ENCODE assay signal across 8 mouse cellular contexts in genomic region chr2:122146687-122147086, GRCm38 (mm10). TPM values are rescaled to one million over a fixed set of nuclear protein-coding genes. Genes with fewer than 3 reads are reported as not detected.
A peak's percentile ranks its signal among the peaks of the same experiment; 100 is the strongest.
DNase-seq lines count a peak whose midpoint lies in the region; ATAC-seq and TF ChIP-seq lines count a peak whose summit lies in the region.
"Had no signal": no experiment of that assay in that cellular context is flagged by ENCODE, and none has a peak within 500 bp of the region (broad histone marks: within the 10 kb centered on the region; RNA-seq: fewer than 3 reads in every experiment).

No protein-coding gene starts in this region.

- no peaks in the 10 kb centered on the region for H3K9me3 ChIP-seq in heart, embryonic 12.5 days (replicated peaks)
- no peaks in the 10 kb centered on the region for H3K9me3 ChIP-seq in midbrain, postnatal 0 days (ENCODE audit: low read length)

- 0 out of 2 replicates have a peak overlapping the region, but pooled peaks have one; percentile 15 for H3K4me2 ChIP-seq in heart, embryonic 12.5 days
- H3K4me2 ChIP-seq in midbrain, postnatal 0 days (ENCODE audit: low read depth, low read length, poor library complexity, severe bottlenecking), result no peak overlapping the region

- peak overlapping the region; percentile 51; the same call in 1 of the 2 replicates for H3K27ac ChIP-seq in heart, embryonic 12.5 days (ENCODE audit: poor library complexity, severe bottlenecking)
- no peak overlapping the region for H3K27ac ChIP-seq in midbrain, postnatal 0 days (ENCODE audit: low read depth, low read length)

- no peak for ATAC-seq in heart, embryonic 12.5 days (ENCODE audit: insufficient number of reproducible peaks, low FRiP score)
- peak; percentile 36 for ATAC-seq in monocyte, adult 5-6 weeks (replicated peaks; ENCODE audit: insufficient number of reproducible peaks, low FRiP score, low TSS enrichment, poor library complexity, severe bottlenecking)
- ATAC-seq in midbrain, postnatal 0 days (ENCODE audit: low FRiP score), result no peak

- no peak for TF ChIP-seq CTCF in midbrain, postnatal 0 days (IDR thresholded peaks at IDR 0.05)

- no peak overlapping the region for H3K9ac ChIP-seq in heart, embryonic 12.5 days
- no peak overlapping the region for H3K9ac ChIP-seq in midbrain, postnatal 0 days (replicated peaks; ENCODE audit: low read length, poor library complexity, severe bottlenecking)

- no peaks in the 10 kb centered on the region for H3K27me3 ChIP-seq in heart, embryonic 12.5 days (replicated peaks)
- H3K27me3 ChIP-seq in midbrain, postnatal 0 days (ENCODE audit: insufficient read depth, low read length), result no peaks in the 10 kb centered on the region

- WGBS in heart, embryonic 12.5 days, result 57% methylated on average over 6 of the region's 6 CpGs
- 66% methylated on average over 6 of the region's 6 CpGs for WGBS in midbrain, postnatal 0 days

- H3K36me3 ChIP-seq in heart, embryonic 12.5 days, result peaks cover 5% of the 10 kb centered on the region
- H3K36me3 ChIP-seq in midbrain, postnatal 0 days (ENCODE audit: insufficient read depth, low read length), result no peaks in the 10 kb centered on the region

- H3K4me1 ChIP-seq in heart, embryonic 12.5 days (replicated peaks), result peaks cover 17% of the 10 kb centered on the region
- H3K4me1 ChIP-seq in midbrain, postnatal 0 days (ENCODE audit: insufficient read depth, low read length), result no peaks in the 10 kb centered on the region

- no peak overlapping the region for H3K4me3 ChIP-seq in heart, embryonic 12.5 days
- no peak overlapping the region for H3K4me3 ChIP-seq in midbrain, postnatal 0 days (ENCODE audit: low read depth, low read length)

- peak; percentile 63 for DNase-seq in layer of hippocampus, adult 9-11 months
- no peak for DNase-seq in layer of hippocampus, adult 9-10 months (ENCODE audit: low spot score)
- peak; percentile 35 for DNase-seq in adipocyte (ENCODE audit: low spot score)
- no peak for DNase-seq in midbrain, postnatal 0 days (ENCODE audit: low spot score)
- no peak for DNase-seq in layer of hippocampus, postnatal 36 days

RNA-seq across cellular contexts. Expression of gene B2m, which starts 0.8 kb away (rescaled TPM):
- 246 and 247 TPM in 2 replicates for polyA plus RNA-seq in heart, embryonic 12.5 days (2016; fragmentation: Nextera tagmentation; extraction: Ambion mirVana)
- total RNA-seq in monocyte, adult 5-6 weeks (2017), result 4,524 to 5,565 TPM (median 5,404 TPM) in 3 replicates
- total RNA-seq in midbrain, postnatal 0 days (2014; rRNA removed), result 106 and 108 TPM in 2 replicates
- polyA plus RNA-seq in midbrain, postnatal 0 days (2015; fragmentation: Nextera tagmentation; extraction: Ambion mirVana), result 147 and 161 TPM in 2 replicates
- total RNA-seq in layer of hippocampus, postnatal 36 days (2021), result 100 to 1,000 TPM in 1 of 2 experiments, 10 to 100 TPM in 1; 99.2 to 107 TPM

RNA-seq across cellular contexts. Expression of gene Trim69, which starts 13.8 kb away (rescaled TPM):
- 0.10 TPM in 1 of 2 replicates, not detected in the other for polyA plus RNA-seq in heart, embryonic 12.5 days (2016; fragmentation: Nextera tagmentation; extraction: Ambion mirVana)
- not detected in 3 replicates for total RNA-seq in monocyte, adult 5-6 weeks (2017)
- total RNA-seq in midbrain, postnatal 0 days (2014; rRNA removed), result not detected in 2 replicates
- polyA plus RNA-seq in midbrain, postnatal 0 days (2015; fragmentation: Nextera tagmentation; extraction: Ambion mirVana), result not detected in 2 replicates
- total RNA-seq in layer of hippocampus, postnatal 36 days (2021), result not detected

RNA-seq across cellular contexts. Expression of gene Spg11, which starts 28.5 kb away (rescaled TPM):
- 8.3 and 8.8 TPM in 2 replicates for polyA plus RNA-seq in heart, embryonic 12.5 days (2016; fragmentation: Nextera tagmentation; extraction: Ambion mirVana)
- total RNA-seq in monocyte, adult 5-6 weeks (2017), result 20.2 to 28.8 TPM (median 21.4 TPM) in 3 replicates
- total RNA-seq in midbrain, postnatal 0 days (2014; rRNA removed), result 20.1 and 25.3 TPM in 2 replicates
- 4.0 and 4.9 TPM in 2 replicates for polyA plus RNA-seq in midbrain, postnatal 0 days (2015; fragmentation: Nextera tagmentation; extraction: Ambion mirVana)
- total RNA-seq in layer of hippocampus, postnatal 36 days (2021), result 10 to 100 TPM; 15.2 to 16.5 TPM

RNA-seq across cellular contexts. Expression of gene Patl2, which starts 39.3 kb away (rescaled TPM):
- polyA plus RNA-seq in heart, embryonic 12.5 days (2016; fragmentation: Nextera tagmentation; extraction: Ambion mirVana), result not detected in 2 replicates
- not detected in 3 replicates for total RNA-seq in monocyte, adult 5-6 weeks (2017)
- 0.16 TPM in 1 of 2 replicates, not detected in the other for total RNA-seq in midbrain, postnatal 0 days (2014; rRNA removed)
- polyA plus RNA-seq in midbrain, postnatal 0 days (2015; fragmentation: Nextera tagmentation; extraction: Ambion mirVana), result 0.06 TPM in 1 of 2 replicates, not detected in the other
- total RNA-seq in layer of hippocampus, postnatal 36 days (2021), result under 1 TPM in 1 of 2 experiments, not detected in 1; 0.12 TPM

RNA-seq across cellular contexts. Expression of gene Terb2, which starts 39.4 kb away (rescaled TPM):
- not detected in 2 replicates for polyA plus RNA-seq in heart, embryonic 12.5 days (2016; fragmentation: Nextera tagmentation; extraction: Ambion mirVana)
- total RNA-seq in monocyte, adult 5-6 weeks (2017), result 1.0 TPM in 1 of 3 replicates, not detected in the others
- total RNA-seq in midbrain, postnatal 0 days (2014; rRNA removed), result not detected in 2 replicates
- not detected in 2 replicates for polyA plus RNA-seq in midbrain, postnatal 0 days (2015; fragmentation: Nextera tagmentation; extraction: Ambion mirVana)
- total RNA-seq in layer of hippocampus, postnatal 36 days (2021), result not detected
- polyA plus RNA-seq: large intestine, adult 2 months had no signal

Comparison
In these comparisons a context has a peak if more than half of its experiments do, and no peak if none do; other contexts are left out.
1. DNase-seq: peak in layer of hippocampus, adult 9-11 months (single experiment) and adipocyte (single experiment); none in layer of hippocampus, adult 9-10 months (single experiment), midbrain, postnatal 0 days (single experiment) and layer of hippocampus, postnatal 36 days (0 of 2).
2. RNA of gene B2m, which starts 0.8 kb away (total RNA-seq): 4,524 to 5,565 TPM in monocyte, adult 5-6 weeks; 99.2 to 107 TPM in layer of hippocampus, postnatal 36 days and 106 to 108 TPM in midbrain, postnatal 0 days; every median in the first group is over 10 times any median in the second.